Mouse (Mus musculus): Measurements from ENCODE around the gene Ccdc106.

Ccdc106 gene

GRCm38 (mm10) chr7:5080010-5080751, 59.8 kb downstream of the Ccdc106 start, which contains the start of gene Epn1:
Gene Epn1, plus strand, starts transcription at chr7:5080235.
- DNase-seq (ENCODE audit: extremely low spot score, low read depth, low spot score), result peak; percentile 76

DNA sequence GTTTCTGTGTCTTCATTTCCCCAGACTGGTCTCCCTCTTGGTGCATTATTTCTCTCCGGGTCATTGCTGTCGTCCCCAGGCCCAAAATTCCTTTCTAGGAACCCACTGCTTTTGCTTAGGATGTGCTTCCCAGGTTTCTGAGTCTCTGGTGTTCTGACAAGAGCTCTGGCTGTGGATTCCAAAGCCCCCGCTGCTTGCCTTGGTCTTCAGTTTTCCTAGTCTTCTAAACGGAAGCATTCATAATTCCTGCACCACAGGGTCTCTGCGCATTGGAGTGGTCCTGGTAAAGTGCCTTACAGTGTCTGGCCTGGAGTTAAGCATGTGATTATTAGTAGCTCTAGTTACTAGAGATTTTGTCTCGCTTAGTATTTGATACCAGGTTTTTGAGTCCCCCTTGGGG, 60.5 kb downstream of the Ccdc106 start:
- DNase-seq (ENCODE audit: extremely low spot score, low read depth, low spot score), result no peak

DNA sequence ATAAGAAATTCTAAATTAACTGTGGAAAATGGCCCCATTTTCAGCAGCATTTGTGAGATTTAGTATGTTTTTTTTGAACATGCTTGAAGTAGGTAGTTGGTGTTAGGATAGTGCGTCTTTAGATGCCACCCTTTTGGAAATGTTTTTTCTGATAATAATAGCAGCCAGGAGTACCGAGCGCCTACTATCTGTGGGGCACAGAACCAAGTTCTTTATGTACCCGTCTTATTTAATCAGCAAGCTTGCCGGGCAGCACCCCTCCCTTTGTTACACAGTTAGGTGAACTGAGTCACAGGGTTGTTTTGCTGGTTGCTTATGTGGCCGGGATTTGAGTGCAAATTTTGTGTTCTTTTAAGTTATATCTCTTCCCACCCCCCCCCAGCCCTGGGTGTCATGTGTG, 60.9 kb downstream of the Ccdc106 start:
- DNase-seq (ENCODE audit: extremely low spot score, low read depth, low spot score), result no peak

DNA sequence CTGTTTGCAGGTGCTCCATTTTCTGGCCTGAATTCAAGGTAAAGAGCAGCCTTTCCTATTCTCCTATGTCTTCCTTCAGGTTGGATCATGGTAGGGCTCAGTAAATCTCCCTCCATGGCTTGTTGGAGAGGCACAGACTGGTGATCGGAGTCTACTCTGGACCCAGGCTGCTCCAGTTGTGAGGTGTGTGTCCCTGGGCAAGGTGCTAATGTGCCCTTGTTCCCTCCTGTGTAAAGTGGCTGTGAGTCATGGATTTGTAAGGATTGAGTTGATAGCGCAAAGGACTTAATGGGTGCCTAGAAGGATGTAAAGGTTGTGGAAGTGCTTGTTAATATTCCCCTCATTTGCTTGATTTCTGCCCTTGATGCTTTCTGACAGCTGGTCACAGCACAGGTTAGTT, 61.6 kb downstream of the Ccdc106 start:
- DNase-seq (ENCODE audit: extremely low spot score, low read depth, low spot score), result no peak

DNA sequence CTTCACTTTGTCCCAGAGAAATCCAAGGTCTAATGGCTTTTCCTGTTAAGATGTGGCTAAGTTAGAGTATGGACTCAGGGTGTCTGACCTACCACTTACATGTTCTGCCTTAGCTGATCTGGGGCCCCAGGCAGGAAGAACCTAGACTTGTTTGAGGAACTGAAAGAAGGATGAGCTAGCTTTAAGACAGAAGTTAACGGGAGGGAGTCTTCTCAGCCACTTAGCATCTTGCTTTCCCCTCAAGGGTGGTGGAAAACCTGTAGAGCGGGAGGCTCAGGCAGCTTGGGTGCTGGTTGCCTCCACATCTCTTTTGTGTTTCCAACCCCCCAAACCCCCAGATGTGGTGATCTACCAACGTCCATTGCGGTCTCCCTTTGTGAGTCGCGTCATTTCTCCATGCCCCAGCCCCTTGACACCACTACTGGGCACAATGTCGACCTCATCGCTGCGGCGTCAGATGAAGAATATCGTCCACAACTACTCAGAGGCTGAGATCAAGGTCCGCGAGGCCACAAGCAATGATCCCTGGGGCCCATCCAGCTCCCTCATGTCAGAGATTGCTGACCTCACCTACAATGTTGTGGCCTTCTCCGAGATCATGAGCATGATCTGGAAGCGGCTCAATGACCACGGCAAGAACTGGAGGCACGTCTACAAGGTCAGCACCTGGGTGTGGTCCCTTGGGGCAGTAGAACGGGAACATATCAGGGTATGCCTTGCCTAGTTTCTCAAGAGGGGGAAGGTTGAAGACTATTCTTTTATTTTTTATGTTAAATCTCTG, 63.2 kb downstream of the Ccdc106 start:
- DNase-seq (ENCODE audit: extremely low spot score, low read depth, low spot score), result no peak

DNA sequence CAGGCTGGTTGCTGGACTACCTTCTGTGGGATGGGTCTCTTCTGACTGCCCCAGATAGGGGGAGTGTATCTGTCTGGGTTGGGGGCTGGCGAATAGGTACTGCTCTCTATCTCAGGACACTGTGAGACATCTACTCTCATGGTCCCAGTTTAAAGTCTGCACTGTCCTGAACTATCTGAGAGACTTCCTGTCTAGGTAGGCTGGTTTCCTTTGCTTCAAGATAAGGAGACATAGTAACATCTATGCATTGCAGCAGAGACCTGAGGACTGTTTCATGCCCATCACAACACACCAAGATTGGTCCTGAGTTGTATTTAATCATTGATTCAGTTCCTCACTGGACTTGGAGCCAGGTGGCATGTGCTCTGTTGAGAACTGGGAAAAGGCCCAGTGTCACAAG, 65.2 kb downstream of the Ccdc106 start:
- DNase-seq (ENCODE audit: extremely low spot score, low read depth, low spot score), result no peak

DNA sequence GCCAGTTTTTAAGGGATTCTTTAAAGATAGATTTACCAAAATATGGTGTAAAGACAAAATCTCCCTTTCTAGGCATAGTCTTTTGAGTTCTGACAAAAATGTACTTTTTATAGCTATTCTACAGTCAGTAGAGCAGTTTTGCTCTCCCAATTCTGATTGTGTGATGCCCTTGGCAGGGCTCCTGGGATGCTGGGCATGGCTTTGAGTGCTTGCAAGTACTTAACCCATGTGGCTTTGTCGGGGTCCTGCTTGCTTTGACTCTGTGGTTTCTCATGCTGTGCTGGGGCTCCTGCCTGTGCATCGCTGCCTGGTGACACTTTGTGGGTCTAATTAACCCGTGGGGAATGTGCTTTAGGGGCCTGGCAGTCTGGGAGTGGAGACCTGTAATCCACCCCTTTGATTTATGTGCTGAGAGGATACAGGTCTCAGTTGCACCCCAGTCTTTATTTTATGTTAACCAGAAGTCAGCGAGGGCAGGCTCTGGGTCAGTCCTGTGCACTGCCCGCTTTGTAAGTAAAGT, 66.6 kb downstream of the Ccdc106 start:
- DNase-seq (ENCODE audit: extremely low spot score, low read depth, low spot score), result no peak

GRCm38 (mm10) chr7:5087886-5088285, 67.5 kb downstream of the Ccdc106 start:
- DNase-seq (ENCODE audit: extremely low spot score, low read depth, low spot score), result no peak

DNA sequence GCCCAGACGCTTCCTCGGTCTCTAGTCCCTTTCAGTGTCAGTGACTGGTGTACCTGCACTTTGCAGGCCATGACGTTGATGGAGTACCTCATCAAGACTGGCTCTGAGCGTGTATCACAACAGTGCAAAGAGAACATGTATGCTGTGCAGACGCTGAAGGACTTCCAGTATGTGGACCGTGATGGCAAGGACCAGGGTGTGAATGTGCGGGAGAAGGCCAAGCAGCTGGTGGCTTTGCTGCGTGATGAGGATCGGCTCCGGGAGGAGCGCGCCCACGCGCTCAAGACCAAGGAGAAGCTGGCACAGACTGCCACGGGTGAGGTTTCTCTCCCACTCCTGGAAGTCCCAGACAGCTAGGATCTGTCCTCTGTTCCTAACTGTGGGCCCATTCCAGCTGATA, 69.5 kb downstream of the Ccdc106 start:
- DNase-seq (ENCODE audit: extremely low spot score, low read depth, low spot score), result no peak

GRCm38 (mm10) chr7:5091008-5091728, 70.8 kb downstream of the Ccdc106 start:
- no peak for DNase-seq (ENCODE audit: extremely low spot score, low read depth, low spot score)

- no peak for DNase-seq (ENCODE audit: extremely low spot score, low read depth, low spot score)
Observed at GRCm38 (mm10) chr7:5092381-5092780, 72.0 kb downstream of the Ccdc106 start.

GRCm38 (mm10) chr7:5092831-5093510, 72.6 kb downstream of the Ccdc106 start:
- DNase-seq (ENCODE audit: extremely low spot score, low read depth, low spot score), result no peak

GRCm38 (mm10) chr7:5098769-5099168, 78.4 kb downstream of the Ccdc106 start:
- DNase-seq (ENCODE audit: extremely low spot score, low read depth, low spot score), result no peak

GRCm38 (mm10) chr7:5099796-5100195, 79.4 kb downstream of the Ccdc106 start:
- no peak for DNase-seq (ENCODE audit: extremely low spot score, low read depth, low spot score)

DNA sequence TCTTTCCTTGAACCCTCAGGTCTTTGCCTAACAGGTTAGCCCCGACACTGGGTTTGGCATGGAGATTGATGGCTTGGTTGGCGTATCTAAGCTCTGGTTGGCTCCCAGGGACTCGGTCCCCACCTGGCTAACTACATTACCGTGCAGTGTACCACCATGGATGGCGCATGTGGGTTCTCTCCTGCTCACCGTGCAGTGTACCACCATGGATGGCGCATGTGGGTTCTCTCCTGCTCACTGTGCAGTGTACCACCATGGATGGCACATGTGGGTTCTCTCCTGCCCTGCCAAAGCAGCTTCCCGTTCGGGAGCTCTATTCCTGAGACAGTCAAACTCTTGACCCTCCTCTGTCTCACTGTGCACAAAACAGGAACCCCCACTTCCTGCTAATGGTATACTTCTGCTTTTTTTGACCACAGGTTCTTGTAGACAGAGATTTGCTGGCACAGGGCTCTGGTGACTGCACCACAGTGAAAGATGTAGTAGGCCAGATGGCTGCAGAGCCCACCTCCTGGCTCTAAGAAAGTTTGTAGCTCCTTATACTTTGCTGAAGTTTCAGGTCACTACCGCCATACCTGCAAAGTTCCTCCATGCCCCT, 80.8 kb downstream of the Ccdc106 start:
- DNase-seq (ENCODE audit: extremely low spot score, low read depth, low spot score), result no peak

- no peak for DNase-seq (ENCODE audit: extremely low spot score, low read depth, low spot score)
Observed at GRCm38 (mm10) chr7:5102564-5102963, 82.2 kb downstream of the Ccdc106 start.

DNA sequence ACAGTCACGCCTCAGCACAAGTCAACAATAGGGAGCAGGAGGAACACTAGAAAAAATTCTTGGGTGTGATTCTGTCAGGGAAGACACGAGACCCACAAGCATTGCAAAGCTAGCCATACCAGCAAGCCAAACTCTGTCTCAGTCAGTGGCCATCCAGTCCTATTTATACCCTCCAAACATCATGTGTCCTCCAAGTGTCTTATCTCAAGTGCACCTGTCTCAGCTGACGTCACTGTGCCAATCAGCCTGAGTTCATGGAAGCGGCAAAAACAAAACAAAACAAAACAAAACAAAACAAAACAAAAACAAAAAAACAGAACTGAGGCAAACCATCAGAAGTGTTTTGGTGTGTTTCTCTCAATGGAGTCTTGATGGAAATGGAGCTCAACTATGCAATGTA, 87.9 kb downstream of the Ccdc106 start:
- no peak for DNase-seq (ENCODE audit: extremely low spot score, low read depth, low spot score)

DNA sequence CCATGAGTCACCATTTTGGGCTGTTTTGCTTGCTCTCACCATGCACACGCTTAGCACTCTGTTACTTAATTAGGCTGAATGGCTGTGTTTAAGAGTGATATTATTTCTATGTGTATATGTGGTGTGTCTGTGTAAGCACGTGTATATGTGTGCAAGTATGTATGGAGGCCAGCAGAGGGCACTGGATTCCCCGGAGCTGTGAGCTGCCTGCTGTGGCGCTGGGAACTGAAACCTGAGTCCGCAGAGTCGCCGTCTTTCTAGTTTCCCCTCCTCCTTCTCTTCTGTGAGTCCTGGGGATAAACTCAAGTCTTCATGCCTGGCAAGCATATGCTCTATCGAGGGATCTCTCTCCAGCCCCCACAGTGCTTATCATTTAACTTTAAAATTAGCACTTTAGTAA, 88.9 kb downstream of the Ccdc106 start:
- no peak for DNase-seq (ENCODE audit: extremely low spot score, low read depth, low spot score)

Measured in hindlimb bud, embryonic 11.5 days (tissue).